Mouse (Mus musculus) adipocyte (in vitro differentiated cells): Measurements from ENCODE around the gene Nrap.

ENCODE experiments used
- DNase-seq: peaks from one replicate; pipeline ENCODE4 v3.0.0-alpha.2; 2016; ENCODE audit warnings: low spot score

Gene Nrap

GRCm38 (mm10) chr19:56396669-56397621 is 7.1 kb upstream of the Nrap start, which contains the start of gene Casp7:
Gene Casp7, plus strand, starts transcription at chr19:56397129.
- DNase-seq: peak; percentile 49

DNA sequence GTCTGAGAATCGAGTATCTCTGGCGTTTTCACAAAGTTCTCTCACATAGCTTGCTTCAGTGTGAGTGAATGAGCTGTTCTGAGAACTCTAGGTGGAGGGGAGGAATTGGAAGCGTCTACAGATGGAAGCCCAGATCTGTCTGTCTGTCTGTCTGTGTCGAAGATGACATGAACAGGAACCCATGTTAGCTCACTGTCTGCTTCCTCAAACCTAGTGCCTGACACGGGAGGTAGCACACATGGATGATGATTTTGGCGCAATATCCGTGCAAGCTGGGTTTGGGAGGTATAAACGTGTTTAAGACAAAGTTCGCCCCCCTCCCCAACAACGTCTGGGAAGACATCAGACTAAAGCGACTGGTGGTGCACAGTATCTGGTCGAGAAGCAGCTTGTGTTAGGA is 6.4 kb upstream of the Nrap start:
- DNase-seq: no peak

GRCm38 (mm10) chr19:56395183-56395935 is 5.5 kb upstream of the Nrap start:
- no peak for DNase-seq

- DNase-seq: no peak
These were observed 3.6 kb upstream of the Nrap start for GRCm38 (mm10) chr19:56393311-56393866.

GRCm38 (mm10) chr19:56391307-56392046 is 1.6 kb upstream of the Nrap start:
- no peak for DNase-seq

DNA sequence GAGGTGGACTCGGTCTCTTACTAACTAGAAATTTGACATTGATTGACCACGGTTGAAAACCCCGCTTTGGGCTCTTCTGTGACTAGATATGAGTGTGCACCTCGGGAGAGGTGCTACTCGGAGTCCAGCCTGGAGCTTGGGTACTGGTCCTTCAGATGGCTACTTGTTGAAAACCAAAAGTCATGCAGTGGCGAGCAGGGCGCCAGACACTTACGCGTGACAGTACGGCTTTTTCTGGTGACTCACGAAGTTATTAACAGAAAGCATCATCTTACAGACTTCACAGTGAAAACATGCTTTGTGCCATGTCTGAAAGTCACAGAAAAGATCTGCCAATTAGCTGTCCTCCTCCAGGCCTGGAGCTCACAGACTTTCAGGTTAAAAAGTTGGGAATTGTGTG is 661 bp downstream of the Nrap start:
- no peak for DNase-seq

GRCm38 (mm10) chr19:56387726-56388302 is 2.0 kb downstream of the Nrap start:
- peak; percentile 13 for DNase-seq

- DNase-seq: no peak
These were observed 3.7 kb downstream of the Nrap start for GRCm38 (mm10) chr19:56386095-56386494.

- DNase-seq: no peak
These were observed 4.3 kb downstream of the Nrap start for GRCm38 (mm10) chr19:56385546-56385945.

DNA sequence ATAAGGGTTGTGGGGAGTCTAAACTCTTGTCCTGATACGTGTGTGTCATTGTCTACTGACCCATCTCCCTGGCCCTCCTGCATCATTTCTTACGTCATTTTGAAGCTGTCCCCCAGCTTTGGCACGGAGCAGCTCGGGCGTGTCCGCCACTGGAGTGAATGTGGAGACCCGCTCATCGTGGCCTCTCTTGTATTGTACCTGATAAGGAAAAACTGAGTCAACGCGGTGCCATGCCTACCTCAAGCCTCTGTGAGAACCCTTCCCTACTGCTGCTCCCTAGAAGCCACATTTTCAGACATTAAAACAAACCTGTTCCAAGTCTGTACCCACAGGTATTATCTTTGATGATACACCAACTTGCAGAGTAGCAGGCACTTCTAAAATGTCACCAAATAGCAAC is 8.4 kb downstream of the Nrap start:
- no peak for DNase-seq

- no peak for DNase-seq
These were observed 9.5 kb downstream of the Nrap start for GRCm38 (mm10) chr19:56380341-56380740.

DNA sequence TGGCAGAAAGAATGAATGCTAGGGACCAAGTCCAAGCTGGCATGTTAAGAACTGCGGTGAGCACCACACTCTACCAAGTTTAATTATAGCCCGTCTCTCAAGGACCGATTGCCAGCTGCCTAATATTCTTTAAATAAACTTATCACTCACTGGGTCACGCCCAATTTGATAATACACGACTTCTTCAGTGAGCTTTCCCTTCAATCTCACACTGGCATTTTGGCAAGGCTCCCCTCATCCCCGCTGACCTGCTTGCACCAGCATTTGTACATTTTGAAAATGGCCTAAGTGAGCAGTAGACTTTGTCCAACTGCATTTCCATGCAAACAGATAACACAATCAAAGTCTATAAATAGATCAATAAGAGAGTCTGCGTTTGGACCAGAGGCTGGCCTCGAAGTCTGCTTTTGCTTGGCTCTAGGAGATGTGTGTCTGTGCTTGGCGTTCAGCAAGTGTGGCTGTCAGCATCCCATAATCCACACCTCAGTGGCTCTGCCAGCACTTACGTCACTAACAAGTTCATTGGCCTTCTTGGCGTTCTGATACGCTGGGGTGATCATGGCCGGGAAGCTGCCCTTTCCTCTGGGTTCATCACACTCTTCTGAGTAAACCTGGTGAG is 11.2 kb downstream of the Nrap start:
- DNase-seq: no peak

DNA sequence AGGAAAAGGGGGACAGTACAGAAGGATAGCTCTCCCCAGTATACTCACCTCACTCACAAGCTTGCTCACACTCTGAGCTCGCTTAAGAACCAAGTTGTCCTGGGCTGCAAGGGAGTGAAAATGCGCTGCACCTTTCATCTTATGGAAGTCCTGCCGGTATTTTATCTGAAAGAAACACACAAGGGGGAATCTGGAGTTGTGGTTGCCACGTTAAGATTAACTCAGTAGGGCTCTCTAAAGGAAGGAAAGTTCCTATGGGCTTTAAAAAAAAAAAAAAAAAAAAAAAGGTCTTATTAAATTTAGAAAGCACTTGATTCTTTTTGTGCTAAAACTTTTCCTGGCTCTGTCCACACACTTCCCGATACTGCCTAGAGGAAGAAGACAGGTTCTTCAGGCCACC is 11.8 kb downstream of the Nrap start:
- no peak for DNase-seq

- DNase-seq: no peak
These were observed 15.8 kb downstream of the Nrap start for GRCm38 (mm10) chr19:56374011-56374410.

GRCm38 (mm10) chr19:56373246-56373645 is 16.6 kb downstream of the Nrap start:
- no peak for DNase-seq

DNA sequence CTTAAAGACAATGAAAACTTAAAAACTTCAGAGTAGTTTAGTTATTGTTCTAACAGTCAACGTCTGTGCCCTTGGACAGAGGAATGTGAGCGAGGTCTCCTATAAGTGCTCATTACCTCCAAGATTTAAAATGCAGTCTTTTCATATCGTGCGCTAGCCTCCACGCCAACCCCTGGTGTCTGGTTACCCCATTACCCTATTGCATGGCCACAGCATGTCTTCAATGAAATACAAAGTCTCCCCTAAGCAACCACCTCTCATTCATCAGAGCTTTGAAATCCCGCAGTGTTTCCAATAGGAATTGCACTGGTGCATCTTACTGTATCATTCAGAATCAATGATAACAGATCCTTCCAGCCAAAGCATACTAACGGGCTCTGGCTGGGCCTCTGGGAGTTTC is 17.6 kb downstream of the Nrap start:
- no peak for DNase-seq

DNA sequence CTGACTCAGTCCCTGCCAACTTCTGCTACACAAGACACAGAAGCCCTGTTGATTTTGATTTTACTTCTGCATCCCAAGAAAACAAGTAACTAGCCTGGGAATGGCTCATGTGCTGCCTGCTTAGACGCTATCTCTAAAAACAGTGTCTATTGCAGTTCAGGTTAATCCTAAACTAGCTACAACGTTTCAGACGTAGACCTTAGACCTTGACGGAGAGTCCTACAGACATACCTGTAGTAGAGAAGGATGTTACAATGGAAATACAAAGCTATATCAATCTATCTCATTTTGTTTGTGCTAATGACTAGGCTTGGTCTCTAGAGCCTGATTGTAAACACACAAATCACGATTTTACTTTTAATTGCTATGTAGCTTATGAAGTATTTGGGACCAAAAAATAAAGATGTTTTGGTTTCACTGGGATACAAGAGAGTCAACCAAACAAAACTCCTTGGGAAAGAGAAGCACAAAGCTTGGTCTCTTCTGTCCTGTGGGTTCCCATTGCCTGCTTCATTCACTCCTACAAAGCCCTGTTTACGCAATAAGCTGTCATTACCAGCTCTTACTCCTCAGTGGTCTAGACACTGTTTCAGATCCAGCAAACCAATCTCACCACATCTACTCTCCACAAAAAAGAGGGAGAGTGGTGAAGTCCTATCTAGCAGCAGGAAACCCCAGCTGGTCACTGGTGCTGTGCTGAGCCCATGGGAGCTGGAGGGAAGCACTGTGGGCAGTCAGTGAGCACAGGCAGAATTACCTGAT is 19.3 kb downstream of the Nrap start:
- no peak for DNase-seq

DNA sequence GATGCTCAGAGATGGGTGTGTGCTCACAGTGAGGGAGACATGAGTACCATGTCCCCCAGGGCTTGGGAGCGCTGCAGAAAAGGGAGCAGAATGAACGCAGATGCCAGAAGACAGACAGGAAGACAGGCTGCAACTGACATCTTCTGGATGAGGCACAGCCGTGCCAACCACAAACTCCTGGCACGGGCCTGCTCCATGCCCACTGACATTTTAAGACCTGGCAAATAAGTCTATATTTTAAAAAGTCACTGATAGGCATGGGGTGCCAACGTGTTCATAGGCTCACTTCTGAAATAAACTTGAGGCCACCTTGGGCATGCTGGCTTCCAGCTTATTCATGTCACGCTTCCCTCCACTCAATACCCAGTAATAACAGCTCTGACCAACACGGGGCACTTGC is 20.9 kb downstream of the Nrap start:
- no peak for DNase-seq

GRCm38 (mm10) chr19:56367778-56368177 is 22.1 kb downstream of the Nrap start:
- no peak for DNase-seq

- DNase-seq: no peak
These were observed 23.2 kb downstream of the Nrap start for GRCm38 (mm10) chr19:56366625-56367024.
